Mouse (Mus musculus) adipocyte (in vitro differentiated cells): ENCODE results near the gene Edc4.
"Not testable (repeated sequence)": the region's sequence is repeated elsewhere in the genome, so short reads cannot be mapped to it uniquely, and the experiment has no call there.

Experiments used
- DNase-seq: peaks from one replicate; pipeline ENCODE4 v3.0.0-alpha.2; 2016; ENCODE audit warnings: low spot score

The Edc4 gene

GRCm38 (mm10) chr8:105880754-105881520 lies at the start of gene Edc4:
Edc4 (plus strand) TSS chr8:105880881.
- DNase-seq = peak; percentile 89

DNA sequence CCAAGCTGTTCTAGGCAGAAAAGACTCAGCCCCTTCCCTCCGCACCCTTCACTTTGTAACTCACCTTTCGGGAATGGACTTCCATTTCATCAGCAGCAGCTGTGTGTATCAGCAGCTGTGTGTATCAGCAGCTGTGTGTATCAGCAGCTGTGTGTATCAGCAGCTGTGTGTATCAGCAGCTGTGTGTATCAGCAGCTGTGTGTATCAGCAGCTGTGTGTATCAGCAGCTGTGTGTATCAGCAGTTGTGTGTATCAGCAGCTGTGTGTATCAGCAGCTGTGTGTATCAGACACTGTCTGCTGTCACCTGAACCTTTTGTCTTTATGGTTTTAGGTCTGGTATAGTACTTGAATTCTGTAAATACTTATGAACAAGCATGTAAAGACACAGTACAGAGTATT lies 46.9 kb upstream of the Edc4 start:
- DNase-seq = not testable (repeated sequence)

GRCm38 (mm10) chr8:105835318-105835717 lies 45.4 kb upstream of the Edc4 start:
- DNase-seq = peak; percentile 85

DNA sequence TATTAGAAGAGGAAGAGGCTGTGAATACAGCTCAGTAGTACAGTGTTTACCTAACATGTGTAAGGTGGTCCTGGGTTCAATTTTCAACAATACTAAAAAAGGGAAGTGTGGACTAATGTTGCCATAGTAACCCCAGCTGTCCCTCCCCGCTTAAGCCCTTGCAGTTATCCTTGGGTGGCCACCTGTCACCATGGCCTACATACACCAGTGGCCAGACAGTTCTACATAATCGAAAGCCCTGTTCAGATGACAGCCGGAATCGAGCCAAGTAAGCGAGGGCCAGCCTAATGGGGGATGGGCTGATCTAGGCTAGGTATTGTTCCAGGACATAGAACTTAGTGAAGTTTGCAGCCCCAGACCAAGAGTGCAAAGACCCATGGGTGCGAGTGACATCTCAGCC lies 43.7 kb upstream of the Edc4 start:
- DNase-seq = no peak

DNA sequence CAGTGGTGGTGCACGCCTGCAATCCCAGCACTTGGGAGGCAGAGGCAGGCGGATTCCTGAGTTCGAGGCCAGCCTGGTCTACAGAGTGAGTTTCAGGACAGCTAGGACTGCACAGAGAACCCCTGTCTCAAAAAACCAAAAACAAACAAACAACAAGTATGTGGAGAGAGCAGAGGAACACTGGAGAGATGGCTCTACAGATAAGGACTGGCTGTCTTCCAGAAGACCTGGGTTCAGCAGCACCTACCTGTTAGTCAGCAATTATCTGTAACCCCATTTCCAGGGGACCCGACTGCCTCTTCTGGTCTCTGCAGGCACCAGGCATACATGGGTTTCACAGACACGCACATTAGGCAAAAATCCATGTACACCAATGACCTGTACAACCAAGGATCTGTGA lies 41.5 kb upstream of the Edc4 start:
- DNase-seq = no peak

DNA sequence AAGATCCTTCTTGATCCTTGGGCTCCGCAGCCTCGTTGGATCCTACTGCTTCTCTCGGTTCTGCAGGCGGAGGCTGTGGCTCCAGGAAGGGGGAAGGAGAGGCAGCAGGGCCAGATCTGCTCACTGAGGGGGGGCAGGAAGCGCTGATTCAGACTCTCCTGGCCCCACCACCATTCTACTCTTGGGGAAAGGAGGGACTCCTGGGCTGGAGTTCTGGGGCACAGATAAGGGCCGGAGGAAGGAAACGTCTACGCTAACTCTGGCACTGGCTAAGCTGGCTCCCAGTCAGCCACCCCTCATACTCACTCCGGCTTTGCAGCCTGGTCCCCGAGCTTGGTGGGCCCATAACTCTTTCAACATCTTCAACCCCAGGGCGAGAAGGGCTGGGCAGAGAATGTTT lies 34.0 kb upstream of the Edc4 start:
- DNase-seq = no peak

- no peak for DNase-seq
Observed at GRCm38 (mm10) chr8:105850014-105850413, 30.7 kb upstream of the Edc4 start.

DNA sequence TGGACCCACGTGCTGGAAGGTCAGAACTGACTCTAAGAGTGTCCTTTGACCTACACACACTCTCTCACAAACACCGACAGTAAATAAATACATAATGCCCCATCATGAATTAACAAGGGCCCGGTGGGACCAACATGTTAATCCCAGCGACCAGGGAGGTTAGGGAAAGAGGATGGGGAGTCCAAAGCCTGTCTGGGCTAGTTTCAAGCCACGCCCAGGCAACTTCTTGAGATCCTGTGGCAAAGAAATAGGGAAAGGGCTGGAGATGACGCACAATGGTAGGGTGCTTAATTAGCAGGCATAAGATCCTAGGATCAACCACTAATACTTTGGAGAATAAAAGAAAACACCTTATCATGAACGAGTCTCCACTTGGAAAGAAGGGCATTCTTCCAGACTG lies 30.1 kb upstream of the Edc4 start:
- no peak for DNase-seq

GRCm38 (mm10) chr8:105851651-105852143 lies 29.0 kb upstream of the Edc4 start:
- DNase-seq = peak; percentile 91

DNA sequence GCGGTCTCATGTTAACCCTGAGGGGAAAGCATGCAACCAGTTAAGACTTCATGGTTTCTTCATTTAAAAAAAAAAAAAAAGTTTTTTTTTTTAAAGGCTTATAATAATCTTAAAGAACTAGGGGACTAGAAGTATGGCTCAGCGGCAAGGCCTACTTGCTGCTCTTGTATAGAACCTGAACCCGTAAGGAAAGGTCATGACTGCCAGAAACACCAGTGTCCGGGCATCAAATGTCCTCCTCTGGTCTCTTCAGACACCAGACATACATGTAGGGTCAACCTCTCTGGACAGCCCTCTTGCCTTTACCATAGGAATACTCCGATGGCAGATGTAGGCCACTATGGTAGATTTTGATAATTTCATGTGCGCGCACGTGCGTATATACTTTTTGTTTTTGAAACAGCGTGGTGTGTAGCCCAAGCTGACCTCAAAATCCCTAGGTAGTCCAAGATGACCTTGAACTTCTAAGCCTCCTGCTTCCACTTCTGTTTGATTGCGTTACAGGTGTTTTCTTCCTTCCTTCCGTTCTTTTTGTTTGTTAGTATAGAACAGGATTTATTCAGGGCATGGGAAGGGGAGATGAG lies 28.4 kb upstream of the Edc4 start:
- no peak for DNase-seq

DNA sequence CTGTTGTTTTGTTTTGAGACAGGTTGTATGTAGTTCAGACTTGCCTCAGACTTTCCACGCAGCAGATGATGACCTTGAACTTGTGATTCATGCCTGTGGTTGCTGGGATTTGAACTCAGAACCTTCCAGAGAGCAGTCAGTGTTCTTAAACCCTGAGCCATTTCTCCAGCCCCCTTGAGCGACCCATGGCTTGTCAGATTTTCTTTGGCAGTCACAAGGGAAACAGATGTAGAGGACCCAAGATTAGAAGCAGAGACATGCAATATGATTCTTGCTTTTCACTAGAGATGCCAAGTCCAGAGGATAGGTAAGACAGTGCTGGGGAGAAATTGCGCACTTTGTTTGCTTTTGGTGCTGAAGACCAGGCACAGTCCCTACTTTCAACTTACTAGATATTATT lies 27.5 kb upstream of the Edc4 start, which contains the start of gene Cenpt:
Gene Cenpt, minus strand, starts transcription at position 101 of the 400 bp plus-strand sequence.
- no peak for DNase-seq

DNA sequence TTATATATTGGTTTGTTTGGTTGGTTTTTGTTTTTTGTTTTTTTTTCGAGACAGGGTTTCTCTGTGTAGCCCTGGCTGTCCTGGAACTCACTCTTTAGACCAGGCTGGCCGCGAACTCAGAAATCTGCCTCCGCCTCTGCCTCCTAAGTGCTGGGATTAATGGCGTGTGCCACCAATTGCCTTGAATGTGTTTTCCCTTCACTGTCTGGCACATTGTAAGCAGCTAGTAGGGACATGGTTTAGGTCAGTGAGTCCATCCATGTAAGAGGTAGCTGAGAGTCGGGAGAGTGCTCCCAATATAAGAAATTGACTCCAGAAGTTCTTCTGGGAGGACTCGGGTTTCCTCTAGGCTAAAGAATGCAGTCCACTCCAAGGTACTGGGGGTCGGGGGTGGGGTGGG lies 26.4 kb upstream of the Edc4 start:
- no peak for DNase-seq

DNA sequence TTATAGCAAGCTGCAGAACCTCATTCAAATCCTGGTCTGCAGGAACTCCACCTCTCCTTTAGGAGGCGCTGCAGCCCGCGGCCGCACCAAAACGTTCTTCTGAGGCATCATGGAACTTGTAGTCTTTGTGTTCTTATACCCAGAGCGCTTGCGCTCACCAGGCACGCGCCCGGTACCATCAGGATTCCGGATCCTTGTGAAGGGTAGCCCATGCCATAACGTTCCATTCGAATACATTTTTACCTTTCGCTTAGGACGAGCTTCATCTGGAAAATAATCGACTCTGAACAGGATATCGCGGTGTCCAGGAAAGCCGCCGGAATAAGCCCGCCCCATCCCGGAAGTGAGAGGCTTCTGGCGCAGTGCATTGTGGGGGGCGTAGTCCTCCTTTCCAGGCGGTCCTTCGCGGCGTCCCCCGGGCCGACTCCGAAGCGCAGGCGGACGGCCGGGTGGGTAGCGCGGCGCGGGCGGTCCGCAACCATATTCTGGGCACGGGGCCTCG lies 25.9 kb upstream of the Edc4 start, which contains the start of gene Thap11:
Gene Thap11, plus strand, starts transcription at position 418 of the 502 bp plus-strand sequence.
- DNase-seq = peak; percentile 96

DNA sequence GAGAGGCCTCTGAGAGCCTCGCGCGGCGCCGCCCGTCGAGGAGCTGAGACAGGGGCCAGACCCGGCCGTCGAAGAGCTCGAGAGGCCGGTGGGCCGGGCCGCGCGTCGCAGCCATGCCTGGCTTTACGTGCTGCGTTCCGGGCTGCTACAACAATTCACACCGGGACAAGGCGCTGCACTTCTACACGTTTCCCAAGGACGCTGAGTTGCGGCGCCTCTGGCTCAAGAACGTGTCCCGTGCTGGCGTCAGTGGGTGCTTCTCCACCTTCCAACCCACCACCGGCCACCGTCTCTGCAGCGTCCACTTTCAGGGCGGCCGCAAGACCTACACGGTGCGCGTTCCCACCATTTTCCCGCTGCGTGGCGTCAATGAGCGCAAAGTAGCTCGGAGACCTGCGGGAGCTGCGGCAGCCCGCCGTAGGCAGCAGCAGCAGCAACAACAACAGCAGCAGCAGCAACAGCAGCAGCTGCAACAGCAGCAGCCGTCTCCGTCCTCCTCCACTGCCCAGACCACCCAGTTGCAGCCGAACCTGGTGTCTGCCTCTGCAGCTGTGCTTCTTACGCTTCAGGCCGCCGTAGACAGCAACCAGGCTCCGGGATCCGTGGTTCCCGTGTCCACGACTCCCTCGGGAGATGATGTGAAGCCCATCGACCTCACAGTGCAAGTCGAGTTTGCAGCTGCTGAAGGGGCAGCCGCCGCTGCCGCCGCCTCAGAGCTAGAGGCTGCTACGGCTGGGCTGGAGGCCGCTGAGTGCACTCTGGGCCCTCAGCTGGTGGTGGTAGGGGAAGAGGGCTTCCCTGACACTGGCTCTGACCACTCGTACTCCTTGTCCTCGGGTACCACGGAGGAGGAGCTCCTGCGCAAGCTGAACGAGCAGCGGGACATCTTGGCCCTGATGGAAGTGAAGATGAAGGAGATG lies 25.2 kb upstream of the Edc4 start:
- peak; percentile 35 for DNase-seq

DNA sequence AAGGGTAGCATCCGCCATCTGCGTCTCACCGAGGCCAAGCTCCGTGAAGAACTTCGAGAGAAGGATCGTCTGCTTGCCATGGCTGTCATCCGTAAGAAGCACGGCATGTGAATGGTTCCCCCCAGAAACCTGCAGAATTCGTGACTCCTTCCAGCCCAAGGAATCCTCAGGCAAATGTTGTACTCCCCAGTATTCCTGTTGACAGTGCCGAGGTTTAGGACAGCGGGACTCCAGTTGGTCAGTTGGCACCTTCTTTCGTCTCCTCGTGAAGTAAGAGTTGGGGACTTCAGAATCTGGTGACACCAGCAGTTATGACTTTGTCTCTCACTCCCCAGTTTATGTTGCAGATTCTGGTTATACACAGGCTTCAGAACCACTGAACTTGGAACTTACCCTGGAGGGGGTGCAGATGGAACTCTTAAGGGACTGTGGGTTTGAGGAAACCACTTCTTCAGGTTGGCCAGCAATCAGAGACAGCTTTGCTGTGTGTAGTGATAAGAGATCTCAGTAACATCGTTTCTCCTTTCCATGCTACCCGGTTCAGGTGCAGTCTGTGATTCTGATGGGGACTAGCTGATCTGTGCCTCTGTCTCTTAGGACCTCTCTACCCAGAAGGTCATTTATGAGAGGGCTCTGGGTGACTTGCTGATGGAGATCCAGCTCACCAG lies 24.4 kb upstream of the Edc4 start:
- DNase-seq = peak; percentile 32

- no peak for DNase-seq
Observed at GRCm38 (mm10) chr8:105858495-105858894, 22.2 kb upstream of the Edc4 start.

GRCm38 (mm10) chr8:105859314-105859713 lies 21.4 kb upstream of the Edc4 start:
- no peak for DNase-seq

- peak; percentile 99 for DNase-seq
Observed at GRCm38 (mm10) chr8:105860143-105860981, 20.3 kb upstream of the Edc4 start, which contains the start of gene Nutf2. Nutf2 (plus strand) TSS chr8:105860580.

GRCm38 (mm10) chr8:105861951-105862350 lies 18.7 kb upstream of the Edc4 start:
- peak; percentile 65 for DNase-seq

- no peak for DNase-seq
Observed at GRCm38 (mm10) chr8:105866364-105867029, 14.2 kb upstream of the Edc4 start.
